Mouse (Mus musculus) WW6 (cell line): Measurements from ENCODE around the gene H3f3b.
"Not testable (repeated sequence)": the region's sequence is repeated elsewhere in the genome, so short reads cannot be mapped to it uniquely, and the experiment has no call there.

Experiments
- DNase-seq: peaks from one replicate; pipeline ENCODE4 v3.0.0-alpha.2; 2013; ENCODE audit warnings: low read depth, low spot score

Gene H3f3b

GRCm38 (mm10) chr11:116049610-116050009 lies 21.8 kb upstream of the H3f3b start:
- DNase-seq, result no peak

DNA sequence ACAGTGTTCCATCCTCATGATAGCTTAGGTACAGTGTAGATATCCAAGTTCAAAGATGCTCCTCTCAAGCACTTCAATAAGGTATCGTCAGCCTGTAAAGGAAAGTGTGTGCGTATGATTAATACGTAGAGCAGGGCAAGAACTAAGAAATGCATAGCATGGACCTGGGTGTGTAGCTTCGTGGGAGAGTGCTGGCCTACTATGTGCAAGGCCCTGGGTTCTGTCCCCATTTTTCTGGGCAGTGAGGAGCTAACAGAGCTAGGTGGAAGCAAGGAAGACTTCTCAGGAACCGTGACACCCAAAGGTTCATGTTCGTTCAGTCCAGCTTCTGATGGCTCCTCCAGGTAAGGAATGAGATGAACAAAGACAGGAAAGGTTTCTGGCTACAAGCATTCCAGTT lies 17.4 kb upstream of the H3f3b start:
- DNase-seq, result no peak

DNA sequence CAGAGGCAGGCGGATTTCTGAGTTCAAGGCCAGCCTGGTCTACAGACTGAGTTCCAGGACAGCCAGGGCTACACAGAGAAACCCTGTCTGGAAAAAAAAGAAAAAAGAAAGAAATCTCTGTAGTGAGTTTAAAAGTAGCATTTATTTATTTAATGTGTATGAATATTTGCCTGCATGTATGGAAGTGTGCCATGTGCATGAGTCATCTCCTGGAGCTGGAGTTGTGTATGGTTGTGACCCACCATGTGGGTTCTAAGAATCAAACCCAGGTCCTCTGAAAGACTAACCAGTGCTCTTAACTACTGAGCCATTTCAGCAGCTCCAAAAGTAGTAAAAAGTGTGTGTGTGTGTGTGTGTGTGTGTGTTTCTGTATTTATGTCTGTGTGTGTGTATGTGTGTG lies 15.5 kb upstream of the H3f3b start:
- no peak for DNase-seq

DNA sequence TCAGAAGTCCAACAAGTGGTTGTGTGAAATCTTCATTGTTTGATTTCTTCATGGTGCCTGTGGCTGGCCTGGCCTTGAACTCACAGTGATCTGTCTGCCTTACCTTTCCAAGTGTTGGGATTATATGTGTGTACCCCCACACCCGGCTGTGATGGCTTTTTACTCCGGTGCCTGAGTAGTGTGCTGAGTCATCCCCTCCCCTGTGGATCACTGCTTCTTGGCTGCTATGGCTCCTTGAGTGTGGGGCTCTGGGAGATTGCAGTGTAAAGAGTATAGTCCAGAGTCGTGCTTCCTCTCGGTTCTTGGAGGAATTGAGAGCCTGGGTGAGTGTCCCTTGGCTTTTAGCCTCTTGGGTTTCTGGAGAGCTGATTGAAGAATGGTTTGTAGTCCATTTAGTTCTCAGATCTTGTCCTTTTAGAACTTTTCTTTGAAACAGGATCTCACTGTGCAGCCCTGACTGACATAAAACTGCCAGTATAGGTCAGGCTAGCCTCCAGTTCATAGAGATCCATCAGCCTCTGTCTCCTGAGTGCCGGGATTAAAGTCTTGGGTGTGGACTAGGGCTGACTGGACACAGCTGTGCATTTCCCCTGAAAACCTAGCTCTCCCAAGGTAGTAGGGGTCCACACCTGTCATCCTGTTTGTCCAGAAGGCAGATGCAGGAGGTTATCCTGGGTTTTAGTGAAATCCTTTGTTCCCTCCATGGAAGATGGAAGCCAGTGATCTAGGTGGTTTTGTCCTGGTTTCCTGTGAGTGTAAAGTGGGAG lies 14.8 kb upstream of the H3f3b start:
- DNase-seq, result no peak

DNA sequence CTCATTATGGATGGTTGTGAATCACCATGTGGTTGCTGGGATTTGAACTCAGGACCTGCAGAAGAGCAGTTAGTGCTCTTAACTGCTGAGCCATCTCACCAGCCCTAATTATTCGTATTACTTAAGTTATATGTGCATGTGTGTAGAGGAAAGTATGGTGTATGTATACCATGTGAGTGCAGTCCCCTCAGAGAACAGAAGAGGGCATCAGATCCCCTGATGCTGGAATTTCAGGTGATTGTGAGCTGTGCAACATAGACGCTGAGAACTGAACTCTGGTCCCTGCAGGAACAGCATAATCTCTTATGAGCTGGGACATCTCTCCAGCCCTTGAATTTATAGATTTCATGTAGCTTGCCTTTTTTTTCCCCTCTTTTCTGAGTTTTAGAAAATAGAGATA lies 14.1 kb upstream of the H3f3b start:
- DNase-seq, result no peak

DNA sequence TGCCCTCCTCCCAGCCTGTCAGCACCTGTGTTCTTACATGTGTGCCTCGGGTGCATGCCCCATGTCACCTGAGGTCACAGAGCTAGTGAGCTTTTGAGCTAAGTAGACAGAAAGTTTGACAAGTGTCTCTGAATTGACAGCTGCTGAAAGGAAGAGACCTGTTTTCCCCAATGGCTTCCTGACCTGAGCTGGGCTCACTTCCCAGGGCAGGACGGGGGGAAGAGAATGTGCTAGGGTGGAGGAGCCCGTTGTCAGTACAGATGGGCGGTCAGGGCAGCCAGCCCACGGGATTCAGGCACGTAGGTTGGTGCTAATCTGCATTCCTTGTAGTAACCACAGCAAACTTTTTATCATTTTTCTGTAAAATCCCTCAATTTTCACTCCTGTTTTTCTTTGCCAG lies 12.8 kb upstream of the H3f3b start:
- no peak for DNase-seq

DNA sequence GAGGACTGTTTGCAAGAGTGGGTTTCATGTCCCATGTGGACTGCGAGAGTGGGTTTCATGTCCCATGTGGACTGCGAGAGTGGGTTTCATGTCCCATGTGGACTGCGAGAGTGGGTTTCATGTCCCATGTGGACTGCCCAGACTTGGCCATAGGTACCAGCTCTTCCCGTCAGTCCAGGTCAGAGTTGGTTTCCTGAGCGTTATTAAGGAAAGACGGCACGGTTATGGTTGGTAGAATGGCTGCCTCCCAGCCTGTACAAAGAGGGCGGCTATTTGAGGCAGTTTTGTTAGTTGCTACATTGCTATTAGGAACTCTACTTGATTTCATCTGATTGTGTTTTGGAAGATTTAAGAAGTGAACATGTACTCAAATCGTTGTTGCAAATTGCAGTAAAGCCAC lies 10.1 kb upstream of the H3f3b start:
- DNase-seq, result no peak

- DNase-seq, result no peak
Measured at GRCm38 (mm10) chr11:116036671-116037070, 8.9 kb upstream of the H3f3b start.

DNA sequence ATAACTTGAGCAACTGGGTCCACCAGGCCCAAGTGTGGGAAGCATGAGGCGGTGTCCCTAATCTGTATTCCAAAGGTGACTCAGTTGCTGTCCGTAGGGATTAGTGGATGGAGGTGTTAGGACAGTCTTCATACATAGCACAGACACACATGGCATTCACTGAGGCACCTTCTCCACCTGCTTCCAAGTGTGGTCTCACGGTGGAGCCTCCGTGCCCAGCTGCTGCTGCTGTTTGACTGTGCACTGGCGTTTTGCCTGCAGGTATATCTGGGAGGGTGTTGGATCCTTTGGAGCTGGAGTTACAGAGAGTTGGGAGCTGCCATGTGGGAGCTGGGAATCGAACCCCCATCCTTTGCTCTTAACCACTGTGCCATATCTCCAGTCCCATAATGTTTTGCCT lies 6.8 kb upstream of the H3f3b start:
- DNase-seq, result no peak

- no peak for DNase-seq
Measured at GRCm38 (mm10) chr11:116030898-116031845, 3.4 kb upstream of the H3f3b start.

GRCm38 (mm10) chr11:116030088-116030897 lies 2.5 kb upstream of the H3f3b start, which contains the start of gene Unk:
Unk (plus strand) TSS chr11:116030322.
- peak; percentile 100 for DNase-seq

DNA sequence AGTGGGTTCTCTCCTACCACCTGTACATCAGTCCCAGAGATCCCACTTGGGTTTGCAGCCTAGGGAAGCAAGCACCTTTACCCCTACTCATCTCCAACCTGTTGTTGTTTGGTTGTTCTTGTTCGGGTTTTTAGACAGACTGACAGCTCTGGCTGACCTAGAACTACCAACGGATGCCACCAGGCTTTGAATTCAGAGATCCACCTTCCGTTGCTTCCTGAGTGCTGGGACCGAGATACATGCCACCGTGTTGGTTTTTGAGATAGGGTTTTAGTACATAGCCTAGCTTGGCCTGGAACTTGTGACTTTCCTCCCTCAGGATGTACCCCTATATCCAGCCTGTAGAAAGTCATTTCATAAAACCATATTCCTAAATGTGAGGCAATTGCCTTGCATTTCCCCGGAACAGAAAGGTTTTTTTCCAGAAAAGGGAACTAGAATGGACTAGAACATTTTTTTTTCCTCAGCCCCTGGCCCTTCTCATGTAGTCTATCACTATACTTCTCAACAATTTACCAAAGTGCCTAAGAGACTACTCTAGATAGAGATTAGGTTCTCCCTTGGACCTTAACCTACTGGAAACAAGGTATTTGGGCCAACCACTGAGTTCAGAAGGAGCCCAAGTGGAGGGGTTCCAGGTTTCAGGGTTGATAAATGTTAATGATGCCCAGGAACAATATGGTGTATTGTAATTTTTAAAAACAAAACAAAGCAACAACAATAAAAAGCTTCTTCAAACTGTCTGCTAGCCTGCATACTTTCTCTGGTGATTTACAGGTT lies 1.5 kb upstream of the H3f3b start:
- no peak for DNase-seq

GRCm38 (mm10) chr11:116028177-116028865 lies 559 bp upstream of the H3f3b start:
- no peak for DNase-seq

DNA sequence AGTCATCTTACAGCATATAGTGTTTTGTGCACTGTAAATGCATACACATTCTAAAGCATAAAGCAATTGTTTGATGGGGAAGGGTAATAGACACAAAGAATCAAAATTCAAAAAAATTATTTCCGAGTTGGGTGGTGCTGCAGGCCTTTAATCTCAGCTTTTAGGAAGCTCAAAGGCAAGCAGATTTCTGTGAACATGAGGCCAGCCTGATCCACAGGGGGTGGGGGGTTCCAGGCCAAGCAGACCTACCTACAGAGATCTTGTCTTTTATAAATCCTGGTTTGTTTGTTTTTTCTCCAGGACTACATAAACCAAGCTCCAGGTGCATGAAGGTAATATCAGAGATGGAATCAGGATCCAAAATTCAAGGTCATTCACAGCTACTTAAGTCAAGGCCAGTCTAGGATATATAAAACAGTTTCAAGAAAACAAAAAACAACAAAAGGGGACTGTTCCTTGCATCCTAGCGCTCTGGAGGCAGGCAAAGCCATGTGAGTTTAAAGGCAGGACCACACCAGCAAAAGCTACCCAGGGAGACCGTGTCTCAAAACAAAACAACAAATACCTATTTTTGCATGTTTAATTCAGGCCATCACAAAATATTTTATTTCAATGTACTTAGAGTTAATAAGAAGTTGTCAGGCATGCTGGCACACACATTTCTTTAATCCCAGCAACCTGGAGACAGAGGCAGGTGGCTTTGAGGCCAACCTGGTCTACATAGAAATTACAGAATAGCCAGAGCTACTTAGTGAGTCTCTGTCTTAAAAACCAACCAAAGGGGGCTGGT lies 2.5 kb downstream of the H3f3b start:
- no peak for DNase-seq

DNA sequence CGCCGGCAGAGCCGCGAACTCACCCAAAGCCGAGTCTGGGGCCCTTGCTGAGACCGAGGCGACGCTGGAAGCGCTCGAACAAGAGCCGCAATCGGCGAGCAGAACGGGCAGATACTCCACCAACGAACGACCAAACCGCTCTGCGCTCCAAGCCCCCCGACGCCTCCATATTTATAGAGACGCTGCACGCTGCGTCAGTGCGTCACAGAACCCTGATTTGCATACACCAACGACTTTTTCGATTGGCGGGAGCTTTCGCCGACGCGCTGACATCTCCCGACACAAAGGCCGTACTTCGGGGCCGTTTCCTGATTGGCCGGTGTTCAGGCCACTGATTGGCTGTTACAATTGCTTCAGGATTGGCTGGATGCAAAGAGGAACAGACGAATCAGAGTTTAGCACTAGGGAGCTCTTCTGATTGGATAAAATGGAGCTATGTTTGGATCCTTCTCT lies 3.4 kb downstream of the H3f3b start:
- peak; percentile 99 for DNase-seq

- DNase-seq, result no peak
Measured at GRCm38 (mm10) chr11:116023771-116024355, 3.9 kb downstream of the H3f3b start.

DNA sequence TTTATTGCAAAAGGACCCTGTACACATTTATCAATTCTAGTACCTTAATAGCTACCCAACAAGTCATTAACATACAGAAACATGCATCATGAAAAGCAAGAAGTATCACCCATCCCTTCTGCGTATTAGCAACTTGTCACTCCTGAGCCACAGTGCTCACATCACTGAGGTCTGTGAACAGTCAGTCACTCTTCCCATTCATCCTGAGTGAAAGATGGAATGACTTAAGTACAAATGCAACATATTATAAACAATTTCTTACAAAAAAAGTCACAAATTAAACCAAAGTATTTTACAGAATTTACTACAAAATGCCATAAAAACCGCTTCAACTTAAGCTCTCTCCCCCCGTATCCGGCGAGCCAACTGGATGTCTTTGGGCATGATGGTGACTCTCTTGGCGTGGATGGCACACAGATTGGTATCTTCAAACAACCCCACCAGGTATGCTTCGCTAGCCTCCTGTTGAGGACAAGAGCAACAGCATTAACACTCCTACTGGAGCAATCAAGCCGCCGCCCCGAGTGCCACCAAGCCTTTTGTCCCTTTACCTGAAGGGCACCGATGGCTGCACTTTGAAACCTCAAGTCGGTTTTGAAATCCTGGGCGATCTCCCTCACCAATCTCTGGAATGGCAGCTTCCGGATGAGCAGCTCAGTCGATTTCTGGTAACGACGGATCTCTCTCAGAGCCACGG lies 4.5 kb downstream of the H3f3b start:
- not testable (repeated sequence) for DNase-seq

DNA sequence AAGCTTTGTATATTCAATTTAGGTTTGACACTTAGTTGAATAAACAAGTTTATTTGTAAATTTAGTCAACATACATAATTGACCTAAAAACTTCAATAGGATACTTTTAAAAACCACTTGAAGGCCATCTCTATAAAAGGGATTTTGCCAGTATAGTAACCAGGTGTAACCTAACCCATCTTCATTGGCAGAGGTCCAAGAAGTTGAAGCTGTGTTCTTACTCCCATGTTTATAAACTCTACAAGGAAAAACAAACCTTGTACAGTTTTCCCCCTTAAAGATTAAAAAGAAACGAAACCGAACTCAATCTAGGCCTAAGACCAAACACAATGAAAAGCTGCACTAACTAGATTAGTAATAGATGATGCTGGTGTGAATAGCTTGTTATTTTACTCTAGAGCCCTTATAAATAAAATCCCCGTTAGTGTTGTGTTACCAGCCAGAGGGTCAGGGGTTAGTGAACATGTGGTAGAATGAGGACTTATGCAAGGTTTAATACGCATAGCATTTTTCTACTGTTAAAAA lies 5.4 kb downstream of the H3f3b start:
- no peak for DNase-seq
